In genomic region chr7:133579491-133580295, GRCm38 (mm10) we compare ENCODE assay signal across 15 mouse cellular contexts. TPM values are rescaled to one million over a fixed set of nuclear protein-coding genes. Genes with fewer than 3 reads are reported as not detected.
DNase-seq lines count a peak whose midpoint lies in the region; ATAC-seq and TF ChIP-seq lines count a peak whose summit lies in the region.
"Had no signal": no experiment of that assay in that cellular context is flagged by ENCODE, and none has a peak within 500 bp of the region (broad histone marks: within the 10 kb centered on the region; RNA-seq: fewer than 3 reads in every experiment).

No protein-coding gene starts in this region.

- no peaks in the 10 kb centered on the region for H3K9me3 ChIP-seq in forebrain, postnatal 0 days (ENCODE audit: low read length)
- H3K9me3 ChIP-seq in forebrain, embryonic 12.5 days: no peaks in the 10 kb centered on the region
- H3K9me3 ChIP-seq: embryonic facial prominence, embryonic 13.5 days; kidney, embryonic 15.5 days; liver, embryonic 13.5 days; neural tube, embryonic 15.5 days; stomach, embryonic 15.5 days had no signal

- DNase-seq in forebrain, postnatal 0 days: peak; percentile 39
- peak; percentile 51 for DNase-seq in ES-CJ7 (ENCODE audit: low read depth, low spot score)
- DNase-seq in layer of hippocampus, adult 11-12 months (ENCODE audit: low spot score): peak; percentile 16
- DNase-seq in right cerebral cortex, adult 18-20 months: peak; percentile 17
- DNase-seq in spleen, postnatal 14 days (ENCODE audit: low spot score in 2 of 2): no peak
- DNase-seq in heart, postnatal 36 days: no peak
- DNase-seq: heart, postnatal 4 days; liver, embryonic 13.5 days had no signal

- no peak overlapping the region for H3K9ac ChIP-seq in forebrain, postnatal 0 days
- no peak overlapping the region for H3K9ac ChIP-seq in forebrain, embryonic 12.5 days
- H3K9ac ChIP-seq: embryonic facial prominence, embryonic 13.5 days; kidney, embryonic 15.5 days; liver, embryonic 13.5 days; neural tube, embryonic 15.5 days; stomach, embryonic 15.5 days had no signal

- ATAC-seq in forebrain, postnatal 0 days: no peak
- no peak for ATAC-seq in forebrain, embryonic 12.5 days (ENCODE audit: low FRiP score)
- no peak for ATAC-seq in erythroid progenitor cell, adult 5-6 weeks (replicated peaks; ENCODE audit: low FRiP score, poor library complexity, severe bottlenecking)

- H3K4me3 ChIP-seq in forebrain, postnatal 0 days (ENCODE audit: low read depth, low read length): no peak overlapping the region
- H3K4me3 ChIP-seq in forebrain, embryonic 12.5 days (replicated peaks): no peak overlapping the region
- H3K4me3 ChIP-seq: embryonic facial prominence, embryonic 13.5 days; kidney, embryonic 15.5 days; liver, embryonic 13.5 days; neural tube, embryonic 15.5 days; stomach, embryonic 15.5 days had no signal

- H3K36me3 ChIP-seq in forebrain, postnatal 0 days (ENCODE audit: insufficient read depth): no peaks in the 10 kb centered on the region
- no peaks in the 10 kb centered on the region for H3K36me3 ChIP-seq in forebrain, embryonic 12.5 days (replicated peaks)
- H3K36me3 ChIP-seq: embryonic facial prominence, embryonic 13.5 days; kidney, embryonic 15.5 days; liver, embryonic 13.5 days; neural tube, embryonic 15.5 days; stomach, embryonic 15.5 days had no signal

- H3K27me3 ChIP-seq in forebrain, postnatal 0 days (ENCODE audit: insufficient read depth, low read length): no peaks in the 10 kb centered on the region
- H3K27me3 ChIP-seq in forebrain, embryonic 12.5 days: no peaks in the 10 kb centered on the region
- H3K27me3 ChIP-seq: embryonic facial prominence, embryonic 13.5 days; kidney, embryonic 15.5 days; liver, embryonic 13.5 days; neural tube, embryonic 15.5 days; stomach, embryonic 15.5 days had no signal

- intact Hi-C loops in heart, postnatal 36 days (cut with DNase I): no loop called here

- peak; percentile 37 for TF ChIP-seq CTCF in forebrain, postnatal 0 days (IDR thresholded peaks at IDR 0.05; ENCODE audit: low read depth)

- WGBS in forebrain, postnatal 0 days: 68% methylated on average over 20 of the region's 20 CpGs
- WGBS in forebrain, embryonic 12.5 days: 83% methylated on average over 20 of the region's 20 CpGs

- no peaks in the 10 kb centered on the region for H3K4me1 ChIP-seq in forebrain, postnatal 0 days (ENCODE audit: insufficient read depth)
- no peaks in the 10 kb centered on the region for H3K4me1 ChIP-seq in forebrain, embryonic 12.5 days
- H3K4me1 ChIP-seq: liver, embryonic 13.5 days; neural tube, embryonic 15.5 days; stomach, embryonic 15.5 days had no signal

- H3K4me2 ChIP-seq in forebrain, postnatal 0 days (ENCODE audit: low read depth): no peak overlapping the region
- H3K4me2 ChIP-seq in forebrain, embryonic 12.5 days: no peak overlapping the region
- H3K4me2 ChIP-seq: embryonic facial prominence, embryonic 13.5 days; kidney, embryonic 15.5 days; liver, embryonic 13.5 days; neural tube, embryonic 15.5 days; stomach, embryonic 15.5 days had no signal

- H3K27ac ChIP-seq in forebrain, postnatal 0 days (ENCODE audit: low read depth, low read length): no peak overlapping the region
- H3K27ac ChIP-seq in forebrain, embryonic 12.5 days: no peak overlapping the region
- H3K27ac ChIP-seq: embryonic facial prominence, embryonic 13.5 days; kidney, embryonic 15.5 days; liver, embryonic 13.5 days; neural tube, embryonic 15.5 days; stomach, embryonic 15.5 days had no signal

RNA-seq across cellular contexts. Expression of gene Tex36, which starts 22.3 kb away (rescaled TPM):
- not detected in 2 replicates for total RNA-seq in forebrain, postnatal 0 days (2014; rRNA removed)
- polyA plus RNA-seq in forebrain, postnatal 0 days (2015; fragmentation: Nextera tagmentation; extraction: Ambion mirVana): 0.15 and 0.16 TPM in 2 replicates
- not detected in 2 replicates for polyA plus RNA-seq in forebrain, embryonic 12.5 days (2016; fragmentation: Nextera tagmentation; extraction: Ambion mirVana)
- not detected in 2 replicates for total RNA-seq in erythroid progenitor cell, adult 5-6 weeks (2015; ENCODE audit: low replicate concordance)
- not detected in 2 replicates for total RNA-seq in erythroid progenitor cell, adult 5-6 weeks (2017; ENCODE audit: low replicate concordance)
- total RNA-seq in heart, postnatal 36 days (2021): not detected
- total RNA-seq: heart, postnatal 4 days; megakaryocyte-erythroid progenitor cell, adult 5-6 weeks had no signal
- polyA plus RNA-seq: embryonic facial prominence, embryonic 13.5 days; kidney, embryonic 15.5 days; liver, embryonic 13.5 days; neural tube, embryonic 15.5 days; stomach, embryonic 15.5 days had no signal

RNA-seq across cellular contexts. Expression of gene Edrf1, which starts 57.6 kb away (rescaled TPM):
- total RNA-seq in forebrain, postnatal 0 days (2014; rRNA removed): 27.8 and 29.5 TPM in 2 replicates
- 5.8 and 10.5 TPM in 2 replicates for polyA plus RNA-seq in forebrain, postnatal 0 days (2015; fragmentation: Nextera tagmentation; extraction: Ambion mirVana)
- polyA plus RNA-seq in forebrain, embryonic 12.5 days (2016; fragmentation: Nextera tagmentation; extraction: Ambion mirVana): 32.1 and 34.4 TPM in 2 replicates
- total RNA-seq in erythroid progenitor cell, adult 5-6 weeks (2015; ENCODE audit: low replicate concordance): 13.4 and 19.8 TPM in 2 replicates
- 26.3 and 74.8 TPM in 2 replicates for total RNA-seq in erythroid progenitor cell, adult 5-6 weeks (2017; ENCODE audit: low replicate concordance)
- 10 to 100 TPM; 10.4 to 11.2 TPM for total RNA-seq in heart, postnatal 36 days (2021)

Comparison
In these comparisons a context has a peak if more than half of its experiments do, and no peak if none do; other contexts are left out.
1. DNase-seq: peak in forebrain, postnatal 0 days (single experiment), ES-CJ7 (single experiment), layer of hippocampus, adult 11-12 months (single experiment) and right cerebral cortex, adult 18-20 months (single experiment); none in spleen, postnatal 14 days (0 of 2) and heart, postnatal 36 days (0 of 2).